Mouse (Mus musculus) embryo, embryonic 11 days (tissue): Measurements from ENCODE around the gene Gm17535.
"Not testable (repeated sequence)": the region's sequence is repeated elsewhere in the genome, so short reads cannot be mapped to it uniquely, and the experiment has no call there.

Source experiments
- DNase-seq: peaks from one replicate; pipeline ENCODE4 v3.0.0-alpha.2; 2015

Gm17535 gene

GRCm38 (mm10) chr9:3034299-3034698 is at the start of gene Gm17535:
TSS of gene Gm17535 (plus strand) at chr9:3034599.
- DNase-seq = not testable (repeated sequence)

DNA sequence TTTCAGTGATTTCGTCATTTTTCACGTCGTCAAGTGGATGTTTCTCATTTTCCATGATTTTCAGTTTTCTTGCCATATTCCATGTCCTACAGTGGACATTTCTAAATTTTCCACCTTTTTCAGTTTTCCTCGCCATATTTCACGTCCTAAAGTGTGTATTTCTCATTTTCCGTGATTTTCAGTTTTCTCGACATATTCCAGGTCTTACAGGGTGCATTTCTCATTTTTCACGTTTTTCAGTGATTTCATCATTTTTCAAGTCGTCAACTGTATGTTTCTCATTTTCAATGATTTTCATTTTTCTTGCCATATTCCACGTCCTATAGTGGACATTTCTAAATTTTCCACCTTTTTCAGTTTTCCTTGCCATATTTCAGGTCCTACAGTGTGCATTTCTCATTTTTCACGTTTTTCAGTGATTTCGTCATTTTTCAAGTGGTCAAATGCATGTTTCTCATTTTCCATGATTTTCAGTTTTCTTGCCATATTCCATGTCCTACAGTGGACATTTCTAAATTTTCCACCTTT is 33.9 kb upstream of the Gm17535 start, which contains the start of gene Gm10722:
Gm10722 (plus strand) TSS at position 478 of the 528 bp plus-strand sequence.
- peak; percentile 28 for DNase-seq

DNA sequence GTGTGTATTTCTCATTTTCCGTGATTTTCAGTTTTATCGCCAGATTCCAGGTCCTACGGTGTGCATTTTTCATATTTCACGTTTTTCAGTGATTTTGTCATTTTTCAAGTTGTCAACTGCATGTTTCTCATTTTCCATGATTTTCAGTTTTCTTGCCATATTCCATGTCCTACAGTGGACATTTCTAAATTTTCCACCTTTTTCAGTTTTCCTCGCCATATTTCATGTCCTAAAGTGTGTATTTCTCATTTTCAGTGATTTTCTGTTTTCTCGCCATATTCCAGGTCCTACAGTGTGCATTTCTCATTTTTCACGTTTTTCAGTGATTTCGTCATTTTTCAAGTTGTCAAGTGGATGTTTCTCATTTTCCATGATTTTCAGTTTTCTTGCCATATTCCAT is 33.4 kb upstream of the Gm17535 start:
- DNase-seq = not testable (repeated sequence)

GRCm38 (mm10) chr9:3001948-3002659 is 32.3 kb upstream of the Gm17535 start:
- DNase-seq = peak; percentile 31

DNA sequence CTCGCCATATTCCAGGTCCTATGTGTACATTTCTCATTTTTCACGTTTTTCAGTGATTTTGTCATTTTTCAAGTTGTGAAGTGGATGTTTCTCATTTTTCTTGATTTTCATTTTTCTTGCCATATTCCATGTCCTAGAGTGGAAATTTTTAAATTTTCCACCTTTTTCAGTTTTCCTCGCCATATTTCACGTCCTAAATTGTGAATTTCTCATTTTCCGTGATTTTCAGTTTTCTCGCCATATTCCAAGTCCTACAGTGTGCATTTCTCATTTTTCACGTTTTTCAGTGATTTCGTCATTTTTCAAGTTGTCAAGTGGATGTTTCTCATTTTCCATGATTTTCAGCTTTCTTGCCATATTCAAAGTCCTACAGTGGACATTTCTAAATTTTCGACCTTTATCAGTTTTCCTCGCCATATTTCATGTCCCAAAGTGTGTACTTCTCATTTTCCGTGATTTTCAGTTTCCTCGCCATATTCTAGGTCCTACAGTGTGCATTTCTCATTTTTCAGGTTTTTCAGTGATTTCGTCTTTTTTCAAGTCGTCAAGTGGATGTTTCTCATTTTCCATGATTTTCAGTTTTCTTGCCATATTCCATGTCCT is 31.5 kb upstream of the Gm17535 start, which contains the start of gene Gm11168:
Gm11168 (plus strand) TSS at position 553 of the 603 bp plus-strand sequence.
- not testable (repeated sequence) for DNase-seq

- not testable (repeated sequence) for DNase-seq
Measured at GRCm38 (mm10) chr9:3006179-3006578, 28.2 kb upstream of the Gm17535 start.

DNA sequence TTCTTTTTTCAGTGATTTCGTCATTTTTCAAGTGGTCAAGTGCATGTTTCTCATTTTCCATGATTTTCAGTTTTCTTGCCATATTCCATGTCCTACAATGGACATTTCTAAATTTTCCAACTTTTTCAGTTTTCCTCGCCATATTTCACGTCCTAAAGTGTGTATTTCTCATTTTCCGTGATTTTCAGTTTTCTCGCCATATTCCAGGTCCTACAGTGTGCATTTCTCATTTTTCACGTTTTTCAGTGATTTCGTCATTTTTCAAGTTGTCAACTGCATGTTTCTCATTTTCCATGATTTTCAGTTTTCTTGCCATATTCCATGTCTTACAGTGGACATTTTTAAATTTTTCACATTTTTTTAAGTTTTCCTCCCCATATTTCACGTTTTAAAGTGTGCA is 27.8 kb upstream of the Gm17535 start:
- not testable (repeated sequence) for DNase-seq

GRCm38 (mm10) chr9:3007272-3007671 is 27.1 kb upstream of the Gm17535 start:
- DNase-seq = peak; percentile 2

GRCm38 (mm10) chr9:3009331-3009730 is 25.1 kb upstream of the Gm17535 start:
- DNase-seq = not testable (repeated sequence)

- not testable (repeated sequence) for DNase-seq
Measured at GRCm38 (mm10) chr9:3012054-3012621, 22.3 kb upstream of the Gm17535 start.

DNA sequence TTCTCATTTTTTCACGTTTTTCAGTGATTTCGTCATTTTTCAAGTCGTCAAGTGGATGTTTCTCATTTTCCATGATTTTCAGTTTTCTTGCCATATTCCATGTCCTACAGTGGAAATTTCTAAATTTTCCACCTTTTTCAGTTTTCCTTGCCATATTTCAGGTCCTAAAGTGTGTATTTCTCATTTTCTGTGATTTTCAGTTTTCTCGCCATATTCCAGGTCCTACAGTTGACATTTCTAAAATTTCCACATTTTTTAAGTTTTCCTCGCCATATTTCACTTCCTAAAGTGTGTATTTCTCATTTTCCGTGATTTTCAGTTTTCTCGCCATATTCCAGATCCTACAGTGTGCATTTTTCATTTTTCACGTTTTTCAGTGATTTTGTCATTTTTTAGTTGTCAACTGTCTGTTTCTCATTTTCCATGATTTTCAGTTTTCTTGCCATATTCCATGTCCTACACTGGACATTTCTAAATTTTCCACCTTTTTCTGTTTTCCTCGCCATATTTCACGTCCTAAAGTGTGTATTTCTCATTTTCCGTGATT is 21.6 kb upstream of the Gm17535 start, which contains the start of gene Gm10721:
Gm10721 (plus strand) TSS at position 408 of the 547 bp plus-strand sequence.
- DNase-seq = not testable (repeated sequence)

- not testable (repeated sequence) for DNase-seq
Measured at GRCm38 (mm10) chr9:3015354-3015753, 19.0 kb upstream of the Gm17535 start, which contains the start of gene Gm10720. TSS of gene Gm10720 (plus strand) at chr9:3015654.

DNA sequence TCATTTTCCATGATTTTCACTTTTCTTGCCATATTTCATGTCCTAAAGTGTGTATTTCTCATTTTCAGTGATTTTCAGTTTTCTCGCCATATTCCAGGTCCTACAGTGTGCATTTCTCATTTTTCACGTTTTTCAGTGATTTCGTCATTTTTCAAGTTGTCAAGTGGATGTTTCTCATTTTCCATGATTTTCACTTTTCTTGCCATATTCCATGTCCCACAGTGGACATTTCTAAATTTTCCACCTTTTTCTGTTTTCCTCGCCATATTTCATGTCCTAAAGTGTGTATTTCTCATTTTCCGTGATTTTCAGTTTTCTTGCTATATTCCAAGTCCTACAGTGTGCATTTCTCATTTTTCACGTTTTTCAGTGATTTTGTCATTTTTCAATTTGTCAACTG is 18.5 kb upstream of the Gm17535 start:
- not testable (repeated sequence) for DNase-seq

- not testable (repeated sequence) for DNase-seq
Measured at GRCm38 (mm10) chr9:3017108-3017507, 17.3 kb upstream of the Gm17535 start, which contains the start of gene Gm10719. TSS of gene Gm10719 (plus strand) at chr9:3017408.

DNA sequence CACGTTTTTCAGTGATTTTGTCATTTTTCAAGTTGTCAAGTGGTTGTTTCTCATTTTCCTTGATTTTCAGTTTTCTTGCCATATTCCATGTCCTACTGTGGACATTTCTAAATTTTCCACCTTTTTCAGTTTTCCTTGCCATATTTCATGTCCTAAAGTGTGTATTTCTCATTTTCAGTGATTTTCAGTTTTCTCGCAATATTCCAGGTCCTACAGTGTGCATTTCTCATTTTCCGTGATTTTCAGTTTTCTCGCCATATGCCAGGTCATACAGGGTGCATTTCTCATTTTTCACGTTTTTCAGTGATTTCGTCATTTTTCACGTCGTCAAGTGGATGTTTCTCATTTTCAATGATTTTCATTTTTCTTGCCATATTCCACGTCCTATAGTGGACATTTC is 15.5 kb upstream of the Gm17535 start:
- not testable (repeated sequence) for DNase-seq

DNA sequence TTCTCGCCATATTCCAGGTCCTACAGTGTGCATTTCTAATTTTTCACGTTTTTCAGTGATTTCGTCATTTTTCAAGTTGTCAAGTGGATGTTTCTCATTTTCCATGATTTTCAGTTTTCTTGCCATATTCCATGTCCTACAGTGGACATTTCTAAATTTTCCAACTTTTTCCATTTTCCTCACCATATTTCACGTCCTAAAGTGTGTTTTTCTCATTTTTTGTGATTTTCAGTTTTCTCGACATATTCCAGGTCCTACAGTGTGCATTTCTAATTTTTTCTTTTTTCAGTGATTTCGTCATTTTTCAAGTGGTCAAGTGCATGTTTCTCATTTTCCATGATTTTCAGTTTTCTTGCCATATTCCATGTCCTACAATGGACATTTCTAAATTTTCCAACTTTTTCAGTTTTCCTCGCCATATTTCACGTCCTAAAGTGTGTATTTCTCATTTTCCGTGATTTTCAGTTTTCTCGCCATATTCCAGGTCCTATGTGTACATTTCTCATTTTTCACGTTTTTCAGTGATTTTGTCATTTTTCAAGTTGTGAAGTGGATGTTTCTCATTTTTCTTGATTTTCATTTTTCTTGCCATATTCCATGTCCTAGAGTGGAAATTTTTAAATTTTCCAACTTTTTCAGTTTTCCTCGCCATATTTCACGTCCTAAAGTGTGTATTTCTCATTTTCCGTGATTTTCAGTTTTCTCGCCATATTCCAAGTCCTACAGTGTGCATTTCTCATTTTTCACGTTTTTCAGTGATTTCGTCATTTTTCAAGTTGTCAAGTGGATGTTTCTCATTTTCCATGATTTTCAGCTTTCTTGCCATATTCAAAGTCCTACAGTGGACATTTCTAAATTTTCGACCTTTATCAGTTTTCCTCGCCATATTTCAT is 14.3 kb upstream of the Gm17535 start:
- not testable (repeated sequence) for DNase-seq

DNA sequence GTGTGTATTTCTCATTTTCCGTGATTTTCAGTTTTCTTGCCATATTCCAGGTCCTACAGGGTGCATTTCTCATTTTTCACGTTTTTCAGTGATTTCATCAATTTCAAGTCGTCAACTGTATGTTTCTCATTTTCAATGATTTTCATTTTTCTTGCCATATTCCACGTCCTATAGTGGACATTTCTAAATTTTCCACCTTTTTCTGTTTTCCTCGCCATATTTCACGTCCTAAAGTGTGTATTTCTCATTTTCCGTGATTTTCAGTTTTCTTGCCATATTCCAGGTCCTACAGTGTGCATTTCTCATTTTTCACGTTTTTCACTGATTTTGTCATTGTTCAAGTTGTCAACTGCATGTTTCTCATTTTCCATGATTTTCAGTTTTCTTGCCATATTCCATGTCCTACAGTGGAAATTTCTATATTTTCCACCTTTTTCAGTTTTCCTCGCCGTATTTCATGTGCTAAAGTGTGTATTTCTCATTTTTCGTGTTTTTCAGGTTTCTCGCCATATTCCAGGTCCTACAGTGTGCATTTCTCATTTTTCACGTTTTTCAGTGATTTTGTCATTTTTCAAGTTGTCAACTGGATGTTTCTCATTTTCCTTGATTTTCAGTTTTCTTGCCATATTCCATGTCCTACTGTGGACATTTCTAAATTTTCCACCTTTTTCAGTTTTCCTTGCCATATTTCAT is 11.9 kb upstream of the Gm17535 start:
- peak; percentile 16 for DNase-seq

GRCm38 (mm10) chr9:3023312-3023984 is 11.0 kb upstream of the Gm17535 start, which contains the start of gene Gm10718:
TSS of gene Gm10718 (plus strand) at chr9:3023547.
- DNase-seq = not testable (repeated sequence)

DNA sequence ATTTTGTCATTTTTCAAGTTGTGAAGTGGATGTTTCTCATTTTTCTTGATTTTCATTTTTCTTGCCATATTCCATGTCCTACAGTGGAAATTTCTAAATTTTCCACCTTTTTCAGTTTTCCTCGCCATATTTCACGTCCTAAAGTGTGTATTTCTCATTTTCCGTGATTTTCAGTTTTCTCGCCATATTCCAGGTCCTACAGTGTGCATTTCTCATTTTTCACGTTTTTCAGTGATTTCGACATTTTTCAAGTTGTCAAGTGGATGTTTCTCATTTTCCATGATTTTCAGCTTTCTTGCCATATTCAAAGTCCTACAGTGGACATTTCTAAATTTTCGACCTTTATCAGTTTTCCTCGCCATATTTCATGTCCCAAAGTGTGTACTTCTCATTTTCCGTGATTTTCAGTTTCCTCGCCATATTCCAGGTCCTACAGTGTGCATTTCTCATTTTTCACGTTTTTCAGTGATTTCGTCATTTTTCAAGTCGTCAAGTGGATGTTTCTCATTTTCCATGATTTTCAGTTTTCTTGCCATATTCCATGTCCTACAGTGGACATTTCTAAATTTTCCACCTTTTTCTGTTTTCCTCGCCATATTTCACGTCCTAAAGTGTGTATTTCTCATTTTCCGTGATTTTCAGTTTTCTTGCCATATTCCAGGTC is 10.3 kb upstream of the Gm17535 start:
- DNase-seq = not testable (repeated sequence)
